Comparison of ENCODE assay signal across 8 mouse cellular contexts in the genomic region with DNA sequence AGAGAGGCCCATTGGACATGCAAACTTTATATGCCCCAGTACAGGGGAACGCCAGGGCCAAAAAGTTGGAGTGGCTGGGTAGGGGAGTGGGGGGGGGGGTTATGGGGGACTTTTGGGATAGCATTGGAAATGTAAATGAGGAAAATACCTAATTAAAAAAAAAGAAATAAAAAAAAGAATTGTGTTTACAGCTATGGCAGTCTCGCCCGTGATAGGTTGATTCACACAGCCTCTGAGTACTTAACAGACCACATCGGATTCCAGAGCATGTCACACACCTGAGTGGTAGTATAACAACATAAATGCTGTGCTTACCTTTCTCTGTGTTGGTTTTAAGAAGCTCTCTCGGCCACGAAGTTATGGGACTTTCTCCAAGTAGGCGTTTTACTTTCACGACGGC. TPM values are rescaled to one million over a fixed set of nuclear protein-coding genes. Genes with fewer than 3 reads are reported as not detected.
"Had no signal": no experiment of that assay in that cellular context is flagged by ENCODE, and none has a peak within 500 bp of the region (broad histone marks: within the 10 kb centered on the region; RNA-seq: fewer than 3 reads in every experiment).

A gene (plus strand): TSS at position 301 of the 400 bp plus-strand sequence.

RNA-seq across cellular contexts. Expression of the gene that starts here (rescaled TPM):
- total RNA-seq: neutrophil, adult 5-6 weeks had no signal
- polyA plus RNA-seq: small intestine, adult 2 months; spleen, adult 2 months; stomach, embryonic 15.5 days; stomach, postnatal 0 days; testis, adult 2 months; thymus, postnatal 0 days; urinary bladder, adult 2 months had no signal
